Mouse (Mus musculus): ENCODE measurements around the gene St6galnac6.

DNA sequence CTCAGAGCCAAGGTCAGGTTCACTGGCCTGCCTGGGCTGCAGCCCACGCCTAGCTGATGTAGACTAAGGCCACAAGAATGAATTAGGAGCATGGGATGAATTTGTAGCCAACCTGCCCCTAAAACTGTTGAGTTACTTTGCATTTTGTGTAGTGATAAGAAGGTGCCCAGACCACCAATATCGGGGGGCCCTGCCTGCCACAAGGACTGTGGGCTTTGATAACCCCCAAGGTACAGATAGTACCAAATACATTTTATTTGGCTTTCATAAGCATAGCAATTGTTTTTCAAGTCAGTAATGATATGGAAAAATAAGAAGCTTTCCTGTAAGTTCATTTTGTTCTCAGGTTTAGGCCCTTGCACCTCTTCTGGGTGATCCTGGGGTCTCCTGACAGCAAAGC lies 59.4 kb downstream of the St6galnac6 start:
- TF ChIP-seq CTCF (IDR thresholded peaks at IDR 0.05) (no peak), EP300 (IDR thresholded peaks at IDR 0.05) (no peak)

Data from lung, postnatal 0 days (tissue).